Mouse (Mus musculus): ENCODE measurements at regions not wholly inside any gene's neighbourhood (a gene's known extent, or its start where the extent isn't known, plus 50 kb on each side); places are given as distances from the start of the nearest gene placed in this dataset.
"Not testable (repeated sequence)": the region's sequence is repeated elsewhere in the genome, so short reads cannot be mapped to it uniquely, and the experiment has no call there.

DNA sequence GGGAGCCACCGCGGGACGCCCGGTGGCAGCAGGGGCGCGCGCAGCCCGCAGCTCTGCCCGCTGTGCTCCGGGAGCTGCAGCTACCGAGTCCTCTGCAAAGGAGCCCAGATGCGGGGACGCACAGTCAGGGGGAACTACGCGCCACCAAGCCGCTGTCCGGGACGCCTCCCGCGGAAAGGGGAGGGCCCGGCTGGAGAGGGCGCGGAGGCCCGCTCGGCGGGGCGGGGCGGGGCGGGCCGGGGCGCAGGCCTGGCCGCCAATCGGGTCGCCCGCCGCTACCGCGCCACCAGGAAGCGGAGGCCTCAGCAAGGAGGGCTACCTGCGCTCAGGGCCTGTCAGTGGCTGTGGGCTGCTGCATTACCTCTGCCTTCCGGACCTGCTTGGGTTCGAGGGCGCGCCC is 128.1 kb downstream of the 9030624G23Rik start:
- H3K27ac ChIP-seq (ENCODE audit: low read length); H3K36me3 ChIP-seq (ENCODE audit: control insufficient read depth, insufficient read depth); H3K9me3 ChIP-seq (replicated peaks; ENCODE audit: control insufficient read depth, low read length); ATAC-seq (replicated peaks; ENCODE audit: extremely low read depth, insufficient read depth, low FRiP score); H3K4me1 ChIP-seq (ENCODE audit: control insufficient read depth, insufficient read depth, low read length); H3K9ac ChIP-seq (ENCODE audit: low read length); H3K27me3 ChIP-seq (ENCODE audit: control insufficient read depth, insufficient read depth, low read length): not testable (repeated sequence)
- Histone ChIP-seq H3K4me3 (ENCODE audit: low read length) (peak overlapping the region; percentile 30), H3K4me2 (ENCODE audit: low read depth, low read length) (peak overlapping the region; percentile 34)
- no CpG with 5 or more reads among the region's 44 CpGs for WGBS

All from heart, embryonic 16.5 days (tissue).